Mouse (Mus musculus) testis, postnatal 14 days (tissue): ENCODE results near the gene Adamtsl3.

Experiments
- DNase-seq: peaks from one replicate; pipeline ENCODE4 v3.0.0; 2021; ENCODE audit warnings: low spot score

Adamtsl3 gene

GRCm38 (mm10) chr7:82335211-82336121, at the start of gene Adamtsl3:
Adamtsl3 (plus strand) TSS chr7:82335694.
- DNase-seq = no peak

- no peak for DNase-seq
These were observed 48.3 kb upstream of the Adamtsl3 start for GRCm38 (mm10) chr7:82287242-82287641.

- DNase-seq = no peak
These were observed 42.1 kb upstream of the Adamtsl3 start for GRCm38 (mm10) chr7:82293441-82293840.

GRCm38 (mm10) chr7:82294083-82294482, 41.4 kb upstream of the Adamtsl3 start:
- no peak for DNase-seq

GRCm38 (mm10) chr7:82294611-82295010, 40.9 kb upstream of the Adamtsl3 start:
- no peak for DNase-seq

- no peak for DNase-seq
These were observed 27.1 kb upstream of the Adamtsl3 start for GRCm38 (mm10) chr7:82308398-82308797.

- no peak for DNase-seq
These were observed 17.0 kb upstream of the Adamtsl3 start for GRCm38 (mm10) chr7:82318515-82318914.

- no peak for DNase-seq
These were observed 8.9 kb upstream of the Adamtsl3 start for GRCm38 (mm10) chr7:82326616-82327015.

- DNase-seq = no peak
These were observed 8.3 kb upstream of the Adamtsl3 start for GRCm38 (mm10) chr7:82327201-82327600.

- no peak for DNase-seq
These were observed 7.6 kb upstream of the Adamtsl3 start for GRCm38 (mm10) chr7:82327881-82328280.

GRCm38 (mm10) chr7:82329831-82330230, 5.7 kb upstream of the Adamtsl3 start:
- no peak for DNase-seq

GRCm38 (mm10) chr7:82330860-82331259, 4.6 kb upstream of the Adamtsl3 start:
- no peak for DNase-seq

- no peak for DNase-seq
These were observed 1.5 kb upstream of the Adamtsl3 start for GRCm38 (mm10) chr7:82334000-82334399.

- DNase-seq = no peak
These were observed 638 bp downstream of the Adamtsl3 start for GRCm38 (mm10) chr7:82336132-82336531.

GRCm38 (mm10) chr7:82338121-82338520, 2.6 kb downstream of the Adamtsl3 start:
- DNase-seq = no peak

GRCm38 (mm10) chr7:82338532-82338931, 3.0 kb downstream of the Adamtsl3 start:
- no peak for DNase-seq

GRCm38 (mm10) chr7:82339214-82339613, 3.7 kb downstream of the Adamtsl3 start:
- no peak for DNase-seq

GRCm38 (mm10) chr7:82341476-82341875, 6.0 kb downstream of the Adamtsl3 start:
- DNase-seq = no peak

- DNase-seq = no peak
These were observed 11.2 kb downstream of the Adamtsl3 start for GRCm38 (mm10) chr7:82346706-82347105.

GRCm38 (mm10) chr7:82349796-82350195, 14.3 kb downstream of the Adamtsl3 start:
- no peak for DNase-seq

- DNase-seq = no peak
These were observed 14.9 kb downstream of the Adamtsl3 start for GRCm38 (mm10) chr7:82350421-82350820.

GRCm38 (mm10) chr7:82359146-82359545, 23.7 kb downstream of the Adamtsl3 start:
- DNase-seq = no peak

- DNase-seq = no peak
These were observed 24.2 kb downstream of the Adamtsl3 start for GRCm38 (mm10) chr7:82359674-82360073.

GRCm38 (mm10) chr7:82360186-82360585, 24.7 kb downstream of the Adamtsl3 start:
- DNase-seq = no peak
